Mouse (Mus musculus): ENCODE data around the gene Gm6676. TPM values are rescaled to one million over a fixed set of nuclear protein-coding genes. Genes with fewer than 3 reads are reported as not detected.
"Not testable (repeated sequence)": the region's sequence is repeated elsewhere in the genome, so short reads cannot be mapped to it uniquely, and the experiment has no call there.

Gm6676 gene
- not detected in 2 replicates for polyA plus RNA-seq (2012; rRNA removed)

- H3K4me1 ChIP-seq (ENCODE audit: control insufficient read depth, insufficient read depth, low read length); H3K4me3 ChIP-seq (replicated peaks; ENCODE audit: extremely low read depth, low read depth, low read length); DNase-seq: not testable (repeated sequence)
- WGBS: no CpG with 5 or more reads among the region's 2 CpGs
These were observed at the start of gene Gm6676 for GRCm38 (mm10) chr14:7125312-7125711. Gene Gm6676 (minus strand): TSS chr14:7125412.

- DNase-seq; H3K4me3 ChIP-seq (replicated peaks; ENCODE audit: extremely low read depth, low read depth, low read length); H3K4me1 ChIP-seq (ENCODE audit: control insufficient read depth, insufficient read depth, low read length): not testable (repeated sequence)
- WGBS: no CpG with 5 or more reads among the region's 37 CpGs
These were observed 49.3 kb upstream of the Gm6676 start, which contains the start of gene Gm3512 for GRCm38 (mm10) chr14:7174483-7174971. Gene Gm3512 (minus strand): TSS chr14:7174533.

GRCm38 (mm10) chr14:7105124-7105802 is 19.9 kb downstream of the Gm6676 start:
- H3K4me1 ChIP-seq (ENCODE audit: control insufficient read depth, insufficient read depth, low read length); DNase-seq; H3K4me3 ChIP-seq (replicated peaks; ENCODE audit: extremely low read depth, low read depth, low read length): not testable (repeated sequence)
- 0% methylated on average over 13 of the region's 54 CpGs for WGBS

GRCm38 (mm10) chr14:7100521-7100920 is 24.7 kb downstream of the Gm6676 start, which contains the start of gene Gm3696:
Gene Gm3696 (minus strand): TSS chr14:7100621.
- H3K4me3 ChIP-seq (replicated peaks; ENCODE audit: extremely low read depth, low read depth, low read length); DNase-seq; H3K4me1 ChIP-seq (ENCODE audit: control insufficient read depth, insufficient read depth, low read length): not testable (repeated sequence)
- WGBS: 78% methylated on average over 1 of the region's 3 CpGs

Other genes starting within 250 kb of the Gm6676 start
- gene Gm3667, start 235.4 kb downstream of the Gm6676 start, polyA plus RNA-seq (2012; rRNA removed): 0.13 TPM in 1 of 2 replicates, not detected in the other
- gene Gm6356, start 151.6 kb downstream of the Gm6676 start, polyA plus RNA-seq (2012; rRNA removed): not detected in 2 replicates
- gene Gm10406, start 98.0 kb downstream of the Gm6676 start, polyA plus RNA-seq (2012; rRNA removed): 0.08 and 0.11 TPM in 2 replicates
- gene Gm3685, start 80.4 kb downstream of the Gm6676 start, polyA plus RNA-seq (2012; rRNA removed): not detected in 2 replicates
- gene Gm3696, start 24.8 kb downstream of the Gm6676 start, polyA plus RNA-seq (2012; rRNA removed): not detected in 2 replicates
- gene Gm3512, start 49.1 kb upstream of the Gm6676 start, polyA plus RNA-seq (2012; rRNA removed): 0.17 TPM in 1 of 2 replicates, not detected in the other
- not detected in 2 replicates for gene Gm16434, start 69.1 kb upstream of the Gm6676 start, polyA plus RNA-seq (2012; rRNA removed)
- gene Gm3727, start 139.3 kb upstream of the Gm6676 start, polyA plus RNA-seq (2012; rRNA removed): not detected in 2 replicates
- 0.08 and 0.13 TPM in 2 replicates for gene Gm3739, start 189.6 kb upstream of the Gm6676 start, polyA plus RNA-seq (2012; rRNA removed)
- not detected in 2 replicates for gene Gm5797, start 207.0 kb upstream of the Gm6676 start, polyA plus RNA-seq (2012; rRNA removed)
- gene Gm8374, start 239.7 kb upstream of the Gm6676 start, polyA plus RNA-seq (2012; rRNA removed): not detected in 2 replicates